Mouse (Mus musculus) heart, adult 9 months (tissue): ENCODE data around the gene Nop16.
"Not testable (repeated sequence)": the region's sequence is repeated elsewhere in the genome, so short reads cannot be mapped to it uniquely, and the experiment has no call there.

Source experiments
- DNase-seq, 2 experiments: peaks; one replicate each; pipeline ENCODE4 v3.0.0; 2022; ENCODE audit warnings: low spot score in 2 of 2

The Nop16 gene

DNA sequence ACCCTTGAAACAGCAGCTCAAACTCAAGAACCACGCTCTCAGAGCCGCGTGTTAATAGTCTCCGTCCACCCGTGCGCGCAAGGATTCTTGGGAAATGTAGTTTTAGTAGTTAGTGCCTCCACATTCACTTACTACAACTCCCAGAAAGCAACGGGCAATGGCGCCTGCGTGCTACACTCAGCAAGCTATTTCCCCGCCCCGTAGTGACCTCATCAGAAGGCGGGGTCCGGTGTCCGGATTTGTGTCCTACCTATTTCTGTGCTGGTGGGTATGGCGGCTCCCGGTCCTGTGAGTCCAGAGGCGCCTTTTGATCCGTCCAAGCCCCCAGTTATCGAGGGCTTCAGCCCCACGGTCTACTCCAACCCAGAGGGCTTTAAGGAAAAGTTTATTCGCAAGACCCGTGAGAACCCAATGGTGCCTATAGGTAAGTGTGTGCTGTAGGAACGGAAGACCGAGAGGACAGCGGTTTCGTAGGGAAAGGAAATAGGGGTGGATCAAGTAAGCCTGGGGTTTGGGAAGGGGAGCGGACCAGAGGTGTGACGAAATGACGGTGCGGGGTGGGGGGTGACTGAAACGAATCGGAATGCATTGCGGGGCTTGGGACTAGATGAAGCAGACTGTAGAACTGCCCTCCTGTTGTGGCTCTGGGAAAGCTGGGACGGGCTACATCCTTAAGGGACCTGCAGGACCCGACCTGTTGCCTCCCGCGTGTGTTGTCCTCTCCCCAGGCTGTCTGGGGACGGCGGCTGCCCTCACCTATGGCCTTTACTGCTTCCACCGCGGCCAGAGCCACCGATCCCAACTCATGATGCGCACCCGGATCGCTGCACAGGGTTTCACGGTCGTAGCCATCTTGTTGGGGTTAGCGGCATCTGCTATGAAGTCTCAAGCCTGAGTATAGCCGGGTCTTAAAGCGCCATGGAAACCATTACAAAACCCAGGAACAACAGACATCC is at the start of gene Nop16, which contains the start of gene Higd2a:
Gene Nop16, minus strand, starts transcription at position 95 of the 956 bp plus-strand sequence.
Gene Higd2a, plus strand, starts transcription at position 212 of the 956 bp plus-strand sequence.
- DNase-seq: peak; percentile 96 to 98

GRCm38 (mm10) chr13:54635011-54635410 is 45.1 kb upstream of the Nop16 start:
- DNase-seq: no peak

GRCm38 (mm10) chr13:54632731-54633277 is 42.9 kb upstream of the Nop16 start:
- DNase-seq: no peak

- DNase-seq: no peak
Observed at GRCm38 (mm10) chr13:54629128-54629527, 39.2 kb upstream of the Nop16 start.

- no peak for DNase-seq
Observed at GRCm38 (mm10) chr13:54621960-54622521, 32.2 kb upstream of the Nop16 start.

- DNase-seq: peak; percentile 96 to 97
Observed at GRCm38 (mm10) chr13:54621155-54621932, 31.5 kb upstream of the Nop16 start, which contains the start of gene Faf2. TSS of gene Faf2 (plus strand) at chr13:54621784.

DNA sequence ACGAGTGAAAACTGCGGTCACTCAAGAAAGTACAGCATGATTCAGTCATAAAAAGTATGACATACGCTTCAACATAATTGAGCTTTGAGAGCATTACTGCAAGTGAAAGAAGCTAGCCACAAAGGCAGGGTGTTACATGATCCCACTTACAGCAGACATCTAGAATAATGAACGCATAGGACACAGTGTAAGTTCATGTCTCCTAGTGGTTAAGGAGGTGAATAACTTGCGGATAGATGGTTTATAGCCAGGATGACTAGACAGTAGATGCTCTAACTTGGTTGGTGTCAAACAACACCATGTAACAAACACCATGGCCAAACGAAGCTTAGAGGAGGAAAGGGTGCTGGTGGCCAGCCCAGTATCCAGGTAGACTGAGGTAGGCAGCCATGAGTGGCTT is 27.1 kb upstream of the Nop16 start:
- DNase-seq: no peak

DNA sequence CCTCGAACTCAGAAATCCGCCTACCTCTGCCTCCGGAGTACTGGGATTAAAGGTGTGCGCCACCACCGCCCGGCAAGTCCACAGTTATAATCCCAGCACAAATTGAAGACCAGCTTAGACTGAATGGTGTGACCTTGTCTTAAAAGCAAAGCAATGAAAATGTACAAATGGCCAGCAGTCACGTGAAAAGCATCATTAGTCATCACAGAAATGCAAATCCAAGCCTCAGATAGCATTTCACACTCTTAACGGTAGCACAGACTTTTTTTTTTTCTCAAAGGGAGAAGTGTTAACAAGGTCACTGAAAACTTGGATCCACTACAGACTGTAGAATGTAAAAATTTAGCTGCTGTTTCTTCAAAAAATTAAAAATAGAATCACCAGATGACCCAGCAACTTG is 26.4 kb upstream of the Nop16 start:
- DNase-seq: no peak

DNA sequence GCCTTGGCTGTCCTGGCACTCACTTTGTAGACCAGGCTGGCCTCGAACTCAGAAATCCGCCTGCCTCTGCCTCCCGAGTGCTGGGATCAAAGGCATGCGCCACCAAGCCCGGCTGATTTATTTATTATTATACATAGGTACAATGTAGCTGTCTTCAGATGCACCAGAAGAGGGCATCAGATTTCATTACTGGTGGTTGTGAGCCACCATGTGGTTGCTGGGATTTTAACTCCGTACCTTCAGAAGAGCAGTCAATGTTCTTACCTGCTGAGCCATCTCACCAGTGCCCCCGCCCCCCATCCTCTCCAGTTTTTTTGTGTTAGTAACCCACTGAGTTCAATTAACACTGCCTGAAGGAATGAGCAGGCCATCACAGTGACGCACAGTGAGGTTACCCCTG is 23.3 kb upstream of the Nop16 start:
- not testable (repeated sequence) for DNase-seq

DNA sequence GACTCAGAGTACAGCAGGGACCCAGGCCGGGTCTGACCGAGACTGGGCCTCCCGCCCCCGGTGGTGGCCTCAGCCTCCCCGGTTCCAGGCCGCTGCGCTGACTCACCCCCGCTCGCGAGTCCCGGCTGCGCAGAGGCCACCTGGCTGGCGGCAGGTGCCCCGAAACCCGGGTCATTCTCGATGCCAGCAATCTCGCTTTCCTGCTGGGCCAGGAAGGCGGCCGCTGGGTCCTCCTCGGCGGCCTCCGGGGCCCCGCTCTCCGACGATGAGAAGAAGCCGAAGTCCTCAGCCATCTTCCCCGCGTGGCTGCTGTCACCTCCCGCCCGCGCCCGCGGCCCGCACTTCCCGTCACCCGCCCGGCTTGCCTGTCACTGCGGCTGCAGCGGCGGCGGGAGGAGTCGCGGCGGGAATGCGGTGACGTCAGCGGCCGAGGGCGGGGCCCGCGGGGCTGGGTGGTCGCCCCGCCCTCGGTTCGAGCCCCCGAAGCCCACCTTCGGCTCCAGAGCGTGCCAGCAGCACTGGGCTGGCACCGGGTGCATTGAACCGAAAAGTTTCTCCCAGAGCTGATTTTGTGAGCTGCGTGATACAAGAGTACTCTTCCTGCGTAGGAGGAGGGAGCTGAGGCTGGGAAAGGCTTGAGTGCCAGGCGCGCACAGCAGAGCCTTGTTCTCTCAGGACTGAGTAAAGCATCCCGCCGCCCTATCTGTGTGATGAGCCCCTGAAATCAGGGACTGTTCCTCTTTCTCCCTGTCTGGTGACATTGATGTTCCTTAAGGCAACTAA is 21.3 kb upstream of the Nop16 start, which contains the start of gene Cltb:
Gene Cltb, minus strand, starts transcription at position 373 of the 783 bp plus-strand sequence.
- peak; percentile 88 to 90 for DNase-seq

DNA sequence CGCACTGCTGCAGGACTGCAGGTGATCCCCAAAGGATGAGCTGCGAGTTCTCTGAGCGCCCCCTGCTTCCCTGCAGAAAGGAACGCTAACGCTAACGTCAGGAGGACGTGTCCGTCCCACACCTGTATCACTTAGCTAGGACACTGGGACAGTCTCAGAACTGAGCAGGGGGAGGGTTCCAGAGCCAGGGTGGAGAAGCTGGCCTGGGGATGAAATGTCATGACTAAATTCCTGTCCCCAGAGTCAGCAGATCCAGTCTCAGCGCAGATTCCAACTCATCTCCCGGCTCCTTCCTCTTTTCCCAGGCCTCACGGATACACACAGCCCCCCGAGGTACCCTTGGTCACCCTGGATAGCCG is 20.7 kb upstream of the Nop16 start:
- peak in 1 of 2 experiments; percentile 21 for DNase-seq

- no peak for DNase-seq
Observed at GRCm38 (mm10) chr13:54609301-54609700, 19.4 kb upstream of the Nop16 start.

- DNase-seq: peak; percentile 35 to 42
Observed at GRCm38 (mm10) chr13:54608666-54609065, 18.8 kb upstream of the Nop16 start.

DNA sequence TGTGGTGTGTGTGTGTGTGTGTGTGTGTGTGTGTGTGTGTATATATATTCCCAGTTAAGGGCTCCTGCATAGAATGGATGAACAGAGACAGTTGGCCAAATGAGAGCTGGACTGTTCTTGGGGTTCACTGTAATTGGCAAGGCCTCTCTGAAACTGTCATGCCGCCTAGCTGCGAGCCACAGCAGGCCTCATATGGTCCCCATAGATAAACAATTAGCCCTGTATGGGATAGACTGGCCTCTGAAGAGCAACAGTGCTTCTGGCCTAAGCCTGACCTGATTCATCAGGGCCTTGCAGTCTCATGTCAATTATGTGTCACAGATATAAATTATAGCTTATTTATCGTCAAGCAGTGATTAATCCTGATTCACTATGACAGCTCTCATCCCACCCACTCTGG is 18.1 kb upstream of the Nop16 start:
- DNase-seq: no peak

- DNase-seq: no peak
Observed at GRCm38 (mm10) chr13:54607204-54607603, 17.3 kb upstream of the Nop16 start.

DNA sequence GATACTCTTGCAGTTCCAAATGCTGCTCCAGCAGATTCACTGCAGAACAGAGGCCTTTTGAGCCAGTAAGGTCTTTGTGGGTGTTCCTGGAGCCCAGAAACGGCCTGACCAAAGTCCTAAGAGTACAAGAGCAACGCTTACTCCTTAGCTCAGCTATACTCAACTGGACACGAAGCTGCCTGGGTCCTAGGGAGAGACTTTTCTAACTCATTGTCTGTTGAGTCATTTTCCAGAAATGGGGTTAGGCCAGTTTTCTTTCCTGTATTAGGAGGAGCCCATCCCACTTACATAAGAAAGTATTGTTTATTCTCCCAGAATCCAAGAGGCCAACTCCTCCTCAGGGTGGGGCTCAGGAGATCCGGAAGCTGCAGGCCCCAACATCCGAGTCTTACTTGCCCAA is 15.5 kb upstream of the Nop16 start:
- peak in 1 of 2 experiments; percentile 71 for DNase-seq

- DNase-seq: no peak
Observed at GRCm38 (mm10) chr13:54604221-54604620, 14.3 kb upstream of the Nop16 start.

DNA sequence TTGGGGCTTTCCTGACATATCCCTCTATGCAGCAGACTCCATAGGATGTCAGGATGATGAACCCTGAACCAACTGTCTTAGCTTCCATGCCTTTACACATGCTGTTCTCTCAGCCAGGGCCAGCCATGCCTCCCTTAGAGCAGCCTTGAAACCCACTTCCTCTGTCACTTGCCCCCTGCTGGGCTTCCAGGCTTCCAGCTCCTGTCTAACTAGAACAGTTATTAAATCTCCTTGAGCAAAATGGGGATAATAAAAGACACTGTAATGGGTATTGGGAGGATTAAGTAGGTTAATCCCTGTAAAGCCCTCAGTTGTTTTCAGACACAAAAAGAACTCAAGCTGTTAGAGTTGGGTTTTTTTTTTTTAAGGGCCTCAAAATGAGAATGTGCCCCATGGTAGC is 13.6 kb upstream of the Nop16 start:
- no peak for DNase-seq

- no peak for DNase-seq
Observed at GRCm38 (mm10) chr13:54602639-54603111, 12.8 kb upstream of the Nop16 start.

GRCm38 (mm10) chr13:54598622-54599143 is 8.8 kb upstream of the Nop16 start:
- DNase-seq: no peak

GRCm38 (mm10) chr13:54596870-54597269 is 7.0 kb upstream of the Nop16 start:
- no peak for DNase-seq
